Mouse (Mus musculus) layer of hippocampus, adult 2 months (tissue): ENCODE measurements at regions not wholly inside any gene's neighbourhood (a gene's known extent, or its start where the extent isn't known, plus 50 kb on each side); places are given as distances from the start of the nearest gene placed in this dataset.

Experiments
- DNase-seq, 2 experiments: peaks; one replicate each; pipeline ENCODE4 v3.0.0; 2022; ENCODE audit warnings: low spot score in 2 of 2
- H3K27ac ChIP-seq: fragments of 200-600 bp; 2 replicates; pipeline ENCODE4 v1.8.1; 2022
- H3K4me3 ChIP-seq: fragments of 200-600 bp; 2 replicates; pipeline ENCODE4 v1.8.1; 2022; ENCODE audit warnings: mild to moderate bottlenecking
- CTCF ChIP-seq: fragments of 200-600 bp; conservative IDR thresholded peaks from 2 replicates; pipeline ENCODE4 v1.8.1; 2022; ENCODE audit warnings: antibody characterized with exemption, mild to moderate bottlenecking, moderate library complexity

GRCm38 (mm10) chr11:89841853-89842252 is 64.4 kb upstream of the Ankfn1 start:
- H3K27ac ChIP-seq: no peak overlapping the region
- H3K4me3 ChIP-seq: no peak overlapping the region
- DNase-seq: no peak
- TF ChIP-seq CTCF: no peak

DNA sequence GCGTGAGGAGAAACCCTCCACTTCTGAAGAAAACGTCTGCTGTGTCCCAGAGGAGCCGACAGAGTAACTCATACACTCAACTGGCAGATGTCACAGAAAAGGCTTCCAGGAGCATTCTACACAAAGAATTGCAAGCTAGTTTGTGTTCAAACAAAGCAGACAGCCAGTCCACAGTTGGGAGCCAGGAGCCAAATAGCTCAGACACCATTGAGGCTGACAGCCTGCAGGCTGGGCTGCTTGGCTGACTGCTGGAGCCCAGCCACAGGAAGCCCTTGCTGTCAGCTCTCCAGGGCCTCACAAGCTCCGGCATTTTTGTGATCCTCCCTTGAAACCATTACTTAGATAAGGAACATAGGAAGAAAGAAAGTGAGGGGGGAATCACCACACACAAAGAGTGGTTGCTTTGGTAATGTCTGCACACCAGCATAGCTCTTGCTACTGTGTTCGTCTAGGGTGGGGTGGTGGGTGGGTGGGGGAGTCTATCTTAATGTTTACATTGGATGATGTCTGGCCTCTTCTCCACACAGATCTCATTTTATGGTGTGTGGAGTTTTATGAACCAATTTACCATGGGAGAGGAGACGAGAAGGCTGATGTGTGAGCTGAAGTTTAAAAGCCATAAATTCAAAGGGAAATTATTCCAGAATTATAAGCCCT is 62.3 kb upstream of the Ankfn1 start:
- H3K27ac ChIP-seq: no peak overlapping the region
- no peak overlapping the region for H3K4me3 ChIP-seq
- no peak for TF ChIP-seq CTCF
- no peak for DNase-seq

DNA sequence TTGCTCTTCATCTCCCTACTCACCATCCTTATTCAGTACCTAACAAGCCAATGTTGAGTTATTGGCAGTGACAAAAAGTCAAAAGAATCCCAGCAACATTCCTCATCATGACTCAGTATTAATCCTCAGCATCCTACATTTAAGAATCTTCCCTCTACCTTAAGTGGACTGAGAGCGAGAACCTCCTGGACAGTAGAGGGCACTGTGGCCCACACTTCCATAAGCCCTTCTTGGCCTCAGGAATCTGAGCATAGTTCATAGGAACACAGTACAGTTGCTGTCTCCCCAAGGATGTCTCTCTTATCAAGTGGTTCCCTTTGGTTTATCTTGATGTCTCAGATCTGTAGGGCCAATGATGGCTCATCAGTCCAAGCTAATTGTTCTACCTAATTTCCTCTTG is 60.5 kb upstream of the Ankfn1 start:
- H3K27ac ChIP-seq: no peak overlapping the region
- DNase-seq: no peak
- TF ChIP-seq CTCF: peak; percentile 51

GRCm38 (mm10) chr11:89836897-89837296 is 59.4 kb upstream of the Ankfn1 start:
- Histone ChIP-seq H3K27ac (no peak overlapping the region), H3K4me3 (no peak overlapping the region)
- DNase-seq: no peak
- TF ChIP-seq CTCF: no peak

More for the DNA sequence above, 60.5 kb upstream of the Ankfn1 start:
- H3K4me3 ChIP-seq: no peak overlapping the region

GRCm38 (mm10) chr11:89834068-89834467 is 56.6 kb upstream of the Ankfn1 start:
- no peak overlapping the region for H3K4me3 ChIP-seq
- DNase-seq: no peak
- H3K27ac ChIP-seq: no peak overlapping the region
- no peak for TF ChIP-seq CTCF

- TF ChIP-seq CTCF: no peak
- Histone ChIP-seq H3K4me3 (no peak overlapping the region), H3K27ac (no peak overlapping the region)
- DNase-seq: no peak
These were observed 54.2 kb upstream of the Ankfn1 start for GRCm38 (mm10) chr11:89831577-89832110.
